ENCODE assay signal across 8 mouse cellular contexts in the genomic region with DNA sequence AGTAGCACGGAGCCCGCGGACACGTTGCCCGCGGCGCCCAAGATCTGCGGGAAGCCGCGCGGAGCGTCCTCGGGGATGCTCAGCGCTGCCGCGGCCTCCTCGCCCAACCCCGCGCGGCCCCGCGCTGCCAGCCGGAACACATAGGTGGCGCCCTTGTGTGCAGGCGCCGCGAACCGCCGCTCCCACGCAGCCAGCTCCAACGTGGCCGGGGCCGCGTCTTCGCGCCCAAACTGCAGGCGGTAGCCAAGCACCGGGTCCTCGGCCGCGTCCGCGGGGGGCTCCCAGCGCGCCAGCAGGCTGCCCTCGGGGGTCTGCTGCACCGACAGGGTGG. TPM values are rescaled to one million over a fixed set of nuclear protein-coding genes. Genes with fewer than 3 reads are reported as not detected.
DNase-seq lines count a peak whose midpoint lies in the region; ATAC-seq lines count a peak whose summit lies in the region.

No protein-coding gene starts in this region.

- H3K9me3 ChIP-seq in intestine, embryonic 14.5 days (ENCODE audit: control insufficient read depth, low read length) = no peaks in the 10 kb centered on the region
- H3K9me3 ChIP-seq in midbrain, embryonic 10.5 days (replicated peaks) = no peaks in the 10 kb centered on the region

- H3K4me1 ChIP-seq in intestine, embryonic 14.5 days (replicated peaks; ENCODE audit: control insufficient read depth, insufficient read depth, low read length) = peaks cover 6% of the 10 kb centered on the region
- peaks cover 21% of the 10 kb centered on the region for H3K4me1 ChIP-seq in midbrain, embryonic 10.5 days

- intact Hi-C loops in gastrocnemius, postnatal 36 days (cut with DNase I) = loop anchor here (1.0 to 5.0 kb wide), 2 partner anchors 54 to 127 kb away; partner anchors contain the start of gene Gm20219
- intact Hi-C loops in left cerebral cortex, postnatal 4 days (cut with DNase I) = no loop called here

- H3K4me3 ChIP-seq in intestine, embryonic 14.5 days (ENCODE audit: low read depth, low read length) = peak overlapping the region; percentile 42
- peak overlapping the region; percentile 65 for H3K4me3 ChIP-seq in midbrain, embryonic 10.5 days

- peak overlapping the region; percentile 68 for H3K4me2 ChIP-seq in intestine, embryonic 14.5 days (ENCODE audit: low read length)

- peaks cover 69% of the 10 kb centered on the region for H3K36me3 ChIP-seq in intestine, embryonic 14.5 days (ENCODE audit: control insufficient read depth, insufficient read depth, low read length)
- H3K36me3 ChIP-seq in midbrain, embryonic 10.5 days = peaks cover 90% of the 10 kb centered on the region

- H3K27me3 ChIP-seq in intestine, embryonic 14.5 days (replicated peaks; ENCODE audit: control insufficient read depth, insufficient read depth, low read length) = no peaks in the 10 kb centered on the region
- peaks cover 42% of the 10 kb centered on the region for H3K27me3 ChIP-seq in midbrain, embryonic 10.5 days (ENCODE audit: low read depth, poor library complexity, severe bottlenecking)

- peak; percentile 75 for ATAC-seq in common myeloid progenitor, adult 5-6 weeks (replicated peaks; ENCODE audit: low read depth, poor library complexity, severe bottlenecking)
- ATAC-seq in intestine, embryonic 14.5 days (replicated peaks; ENCODE audit: low FRiP score, low TSS enrichment, low read depth) = peak; percentile 86

- peak overlapping the region; percentile 33; the same call in 1 of the 2 replicates for H3K27ac ChIP-seq in intestine, embryonic 14.5 days (ENCODE audit: low read depth)
- H3K27ac ChIP-seq in midbrain, embryonic 10.5 days (replicated peaks) = peak overlapping the region; percentile 83

- DNase-seq in adrenal gland, adult 18-20 months (ENCODE audit: low spot score in 2 of 2) = peak; percentile 85 to 91
- DNase-seq in gastrocnemius, postnatal 36 days = peak; percentile 65 to 74
- DNase-seq in intestine, embryonic 14.5 days (ENCODE audit: low spot score) = peak; percentile 89
- peak; percentile 76 for DNase-seq in left cerebral cortex, postnatal 4 days
- peak; percentile 83 for DNase-seq in midbrain, embryonic 10.5 days (ENCODE audit: low spot score)
- peak; percentile 83 for DNase-seq in right cerebral cortex, postnatal 14 days
- peak; percentile 91 for DNase-seq in urinary bladder, postnatal 25 days (ENCODE audit: low spot score)

- H3K9ac ChIP-seq in intestine, embryonic 14.5 days (ENCODE audit: low read length) = peak overlapping the region; percentile 55

- 2% methylated on average over 43 of the region's 47 CpGs for WGBS in intestine, embryonic 14.5 days
- under 1% methylated on average over 47 of the region's 47 CpGs for WGBS in midbrain, embryonic 10.5 days

RNA-seq across cellular contexts. Expression of gene Ptprs, which starts 50.7 kb away (rescaled TPM):
- 100 to 1,000 TPM; 130 to 188 TPM for total RNA-seq in adrenal gland, adult 18-20 months (2021)
- 65.2 and 105 TPM in 2 replicates for total RNA-seq in common myeloid progenitor, adult 5-6 weeks (2017)
- total RNA-seq in gastrocnemius, postnatal 36 days (2021) = 10 to 100 TPM; 35.0 to 45.6 TPM
- polyA plus RNA-seq in intestine, embryonic 14.5 days (2014; fragmentation: Nextera tagmentation; extraction: Ambion mirVana) = 94.4 and 99.6 TPM in 2 replicates
- total RNA-seq in left cerebral cortex, postnatal 4 days (2021) = 100 to 1,000 TPM; 821 to 872 TPM
- 89.7 and 131 TPM in 2 replicates for polyA plus RNA-seq in midbrain, embryonic 10.5 days (2016; fragmentation: Nextera tagmentation; extraction: Ambion mirVana)

Comparison
In these comparisons a context has a peak if more than half of its experiments do, and no peak if none do; other contexts are left out.
1. Peak in every context shown above with its lines: DNase-seq, ATAC-seq, H3K4me3 ChIP-seq and H3K27ac ChIP-seq.